Mouse (Mus musculus) CH12F3 (cell line): ENCODE data around the gene Snx29.

Experiments used
- in situ Hi-C: fragments of 300-500 bp; cut with MboI; formaldehyde crosslinking; loops from 2 replicates; pipeline ENCODE4 v1.14.3; 2020; ENCODE audit warnings: low sequenced_read_pairs

Snx29 gene

DNA sequence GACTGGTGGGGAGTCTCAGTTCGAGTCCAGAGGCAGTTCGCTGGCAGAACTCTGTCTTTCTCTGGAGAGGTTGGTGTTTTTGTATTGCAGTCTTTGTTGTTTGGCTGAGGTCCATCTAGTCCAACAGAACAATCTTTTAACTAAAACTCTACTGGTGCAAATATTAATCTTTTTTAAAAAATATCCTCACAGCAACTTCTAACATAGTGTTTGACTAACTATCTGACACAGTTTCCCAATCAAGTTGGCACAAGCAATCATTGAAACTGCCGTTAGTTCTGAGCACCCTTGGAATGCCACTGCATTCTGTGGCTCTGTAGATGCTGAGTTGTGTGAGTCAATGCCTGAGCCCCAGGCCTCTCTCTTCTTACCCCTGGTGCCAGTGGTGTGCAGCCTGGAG, 82.5 kb downstream of the Snx29 start:
- in situ Hi-C loops: loop anchor here (25.0 kb wide), 3 partner anchors 93 to 518 kb away; partner anchors contain the start of genes Snx29 and Tnfrsf17

- in situ Hi-C loops: loop anchor here (25.0 kb wide), 3 partner anchors 94 to 519 kb away; partner anchors contain the start of genes Snx29 and Tnfrsf17
Measured at GRCm38 (mm10) chr16:11406201-11406600, 83.5 kb downstream of the Snx29 start.

DNA sequence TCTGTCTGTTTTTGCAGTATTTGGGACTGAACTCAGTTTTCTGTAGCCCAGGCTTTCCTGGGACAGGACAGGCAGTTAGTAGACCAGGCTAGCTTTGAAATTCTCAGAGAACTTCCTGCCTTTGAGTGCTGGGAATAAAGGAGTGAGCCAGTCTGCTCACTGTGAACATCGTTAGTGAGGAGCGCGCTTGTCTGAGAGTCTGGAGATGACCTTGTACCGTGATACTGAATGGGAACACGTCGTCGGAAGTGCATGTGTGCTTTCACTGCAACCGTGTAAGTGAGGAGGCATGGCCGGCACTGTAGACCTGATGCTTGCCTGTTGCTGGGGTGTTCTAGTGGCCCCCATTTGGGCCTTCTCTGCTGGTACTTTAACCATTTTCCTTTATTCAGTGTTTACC, 83.9 kb downstream of the Snx29 start:
- in situ Hi-C loops: loop anchor here (25.0 kb wide), 3 partner anchors 94 to 519 kb away; partner anchors contain the start of genes Snx29 and Tnfrsf17

DNA sequence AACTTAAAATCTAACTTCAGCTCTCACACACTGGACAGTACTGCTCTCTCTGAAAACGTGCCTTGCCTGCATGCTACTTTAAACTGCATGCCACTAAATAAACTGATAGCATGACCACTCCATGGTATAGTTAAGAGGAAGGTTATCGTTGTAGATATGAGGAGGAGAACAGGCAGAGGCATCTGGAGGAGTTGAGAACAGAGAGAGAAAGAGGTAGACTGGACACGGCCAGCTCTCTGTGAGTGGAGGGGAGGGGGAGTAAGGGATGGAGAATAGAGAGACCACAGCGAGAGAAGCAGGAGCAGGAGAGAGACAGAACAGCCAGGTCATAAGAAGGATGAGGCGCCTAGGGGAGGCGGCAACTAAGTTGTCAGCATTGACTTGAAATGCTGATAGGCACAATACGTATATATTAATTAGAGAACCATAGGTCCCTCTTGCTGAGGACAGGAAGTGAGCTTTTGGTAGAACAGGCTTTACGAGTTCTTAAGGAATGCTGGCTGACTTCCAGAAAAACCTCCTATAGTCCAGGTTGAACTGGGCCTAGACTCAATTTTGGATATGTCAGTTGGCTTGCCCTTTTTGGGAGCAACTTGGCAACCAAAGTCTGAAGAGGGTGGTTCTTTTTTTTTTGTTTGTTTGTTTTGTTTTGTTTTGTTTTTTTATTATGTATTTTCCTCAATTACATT, 85.4 kb downstream of the Snx29 start:
- in situ Hi-C loops: loop anchor here (25.0 kb wide), 3 partner anchors 96 to 521 kb away; partner anchors contain the start of genes Snx29 and Tnfrsf17

DNA sequence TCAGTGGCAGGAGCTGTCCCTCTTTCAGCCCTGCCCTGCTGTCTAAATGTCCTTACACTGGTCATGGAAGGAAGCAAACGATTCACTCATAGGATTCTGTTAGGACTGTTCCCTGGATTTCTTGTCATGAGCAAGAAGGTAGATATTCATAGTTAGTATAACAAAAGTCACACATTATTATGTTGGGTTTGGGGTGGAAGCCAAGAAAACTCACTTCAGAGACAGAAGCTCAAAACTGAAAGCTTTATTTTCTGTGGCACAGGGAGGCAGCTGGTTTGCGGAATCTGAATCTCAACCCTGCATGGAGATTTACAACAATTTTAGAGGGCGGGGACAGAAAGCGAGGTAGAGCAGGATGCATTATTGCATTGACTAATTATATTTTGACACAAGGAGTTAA, 86.0 kb downstream of the Snx29 start:
- in situ Hi-C loops: loop anchor here (25.0 kb wide), 3 partner anchors 96 to 521 kb away; partner anchors contain the start of genes Snx29 and Tnfrsf17

- in situ Hi-C loops: loop anchor here (25.0 kb wide), 3 partner anchors 102 to 527 kb away; partner anchors contain the start of genes Snx29 and Tnfrsf17
Measured at GRCm38 (mm10) chr16:11414631-11415030, 91.9 kb downstream of the Snx29 start.

- in situ Hi-C loops: loop anchor here (25.0 kb wide), 3 partner anchors 106 to 531 kb away; partner anchors contain the start of genes Snx29 and Tnfrsf17
Measured at GRCm38 (mm10) chr16:11418183-11418588, 95.5 kb downstream of the Snx29 start.

DNA sequence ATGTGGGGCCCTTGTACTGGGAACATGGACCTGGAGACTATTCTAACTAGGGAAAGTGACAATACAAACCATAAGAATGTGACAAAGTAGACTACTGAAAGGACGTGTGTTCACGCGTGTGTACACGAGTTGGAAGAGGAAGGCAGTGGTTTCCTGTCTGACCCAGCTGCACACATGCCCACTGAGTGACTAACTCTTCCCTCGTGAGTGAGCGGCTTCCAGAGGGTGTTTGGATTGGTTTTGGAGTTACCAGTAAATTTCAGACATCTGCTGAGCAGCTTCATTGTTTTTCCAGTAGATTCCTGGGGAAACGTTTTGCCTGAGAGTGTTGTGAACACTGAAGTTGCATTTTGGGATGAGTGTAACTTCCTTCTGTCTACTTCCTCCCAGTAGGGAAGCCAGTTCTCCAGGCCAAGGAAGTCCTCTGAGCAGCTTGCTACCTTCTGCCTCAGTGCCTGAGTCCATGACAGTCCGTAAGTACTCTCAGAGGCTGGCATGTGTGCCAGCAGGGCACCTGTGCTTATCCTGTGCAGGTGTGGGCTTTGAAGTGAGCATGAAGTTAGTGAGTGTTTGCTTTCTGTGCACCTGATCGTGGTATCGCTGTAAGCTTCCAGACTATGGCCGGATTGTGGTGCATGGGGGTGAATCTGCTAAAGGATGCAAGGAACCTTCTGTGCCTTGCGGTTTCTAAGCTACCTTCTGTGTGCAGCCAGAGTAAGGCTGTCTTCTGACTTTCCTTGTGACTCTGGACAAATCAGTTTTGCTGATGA, 97.8 kb downstream of the Snx29 start:
- in situ Hi-C loops: loop anchor here (25.0 kb wide), 3 partner anchors 108 to 533 kb away; partner anchors contain the start of genes Snx29 and Tnfrsf17

- in situ Hi-C loops: loop anchor here (25.0 kb wide), 3 partner anchors 110 to 535 kb away; partner anchors contain the start of genes Snx29 and Tnfrsf17
Measured at GRCm38 (mm10) chr16:11422165-11422564, 99.5 kb downstream of the Snx29 start.

- in situ Hi-C loops: loop anchor here (25.0 kb wide), 3 partner anchors 111 to 536 kb away; partner anchors contain the start of genes Snx29 and Tnfrsf17
Measured at GRCm38 (mm10) chr16:11422889-11423610, 100.3 kb downstream of the Snx29 start.

DNA sequence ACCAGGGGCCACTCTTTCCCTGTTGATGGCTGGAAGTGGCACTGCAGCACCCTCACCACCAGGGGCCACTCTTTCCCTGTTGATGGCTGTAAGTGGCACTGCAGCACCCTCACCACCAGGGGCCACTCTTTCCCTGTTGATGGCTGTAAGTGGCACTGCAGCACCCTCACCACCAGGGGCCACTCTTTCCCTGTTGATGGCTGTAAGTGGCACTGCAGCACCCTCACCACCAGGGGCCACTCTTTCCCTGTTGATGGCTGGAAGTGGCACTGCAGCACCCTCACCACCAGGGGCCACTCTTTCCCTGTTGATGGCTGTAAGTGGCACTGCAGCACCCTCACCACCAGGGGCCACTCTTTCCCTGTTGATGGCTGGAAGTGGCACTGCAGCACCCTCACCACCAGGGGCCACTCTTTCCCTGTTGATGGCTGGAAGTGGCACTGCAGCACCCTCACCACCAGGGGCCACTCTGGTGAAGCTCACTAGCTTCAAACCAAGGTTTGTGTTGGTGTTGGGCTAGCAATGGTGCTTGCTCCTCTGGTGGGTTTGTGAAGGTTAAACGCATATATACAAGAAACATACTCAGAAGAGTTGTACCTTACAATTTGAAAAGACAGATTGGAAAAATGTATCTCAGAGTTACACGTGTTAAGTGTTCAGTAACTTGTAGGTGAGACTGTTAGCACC, 101.0 kb downstream of the Snx29 start:
- in situ Hi-C loops: loop anchor here (25.0 kb wide), 3 partner anchors 111 to 536 kb away; partner anchors contain the start of genes Snx29 and Tnfrsf17

GRCm38 (mm10) chr16:11424568-11425145, 101.9 kb downstream of the Snx29 start:
- in situ Hi-C loops: loop anchor here (25.0 kb wide), 3 partner anchors 112 to 537 kb away; partner anchors contain the start of genes Snx29 and Tnfrsf17

DNA sequence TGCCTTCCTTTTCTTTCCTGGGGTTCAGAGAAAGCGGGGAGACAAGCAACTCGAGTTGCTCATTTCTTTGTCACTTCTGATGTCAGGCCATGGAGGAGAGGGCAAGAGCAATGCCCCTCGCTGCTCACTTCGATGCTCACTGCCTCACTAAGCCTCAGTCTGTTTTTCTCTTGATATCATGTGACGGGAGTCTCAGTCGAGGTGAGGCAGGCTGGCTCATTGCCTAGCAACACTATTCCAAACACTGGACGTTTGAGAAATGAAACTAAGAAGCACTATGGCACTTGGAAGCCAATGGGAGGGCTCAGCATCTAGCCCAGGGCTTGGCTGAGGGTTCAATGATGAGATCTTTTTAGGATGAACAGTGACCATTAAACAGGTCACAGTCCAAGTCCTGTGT, 102.6 kb downstream of the Snx29 start:
- in situ Hi-C loops: no loop called here

DNA sequence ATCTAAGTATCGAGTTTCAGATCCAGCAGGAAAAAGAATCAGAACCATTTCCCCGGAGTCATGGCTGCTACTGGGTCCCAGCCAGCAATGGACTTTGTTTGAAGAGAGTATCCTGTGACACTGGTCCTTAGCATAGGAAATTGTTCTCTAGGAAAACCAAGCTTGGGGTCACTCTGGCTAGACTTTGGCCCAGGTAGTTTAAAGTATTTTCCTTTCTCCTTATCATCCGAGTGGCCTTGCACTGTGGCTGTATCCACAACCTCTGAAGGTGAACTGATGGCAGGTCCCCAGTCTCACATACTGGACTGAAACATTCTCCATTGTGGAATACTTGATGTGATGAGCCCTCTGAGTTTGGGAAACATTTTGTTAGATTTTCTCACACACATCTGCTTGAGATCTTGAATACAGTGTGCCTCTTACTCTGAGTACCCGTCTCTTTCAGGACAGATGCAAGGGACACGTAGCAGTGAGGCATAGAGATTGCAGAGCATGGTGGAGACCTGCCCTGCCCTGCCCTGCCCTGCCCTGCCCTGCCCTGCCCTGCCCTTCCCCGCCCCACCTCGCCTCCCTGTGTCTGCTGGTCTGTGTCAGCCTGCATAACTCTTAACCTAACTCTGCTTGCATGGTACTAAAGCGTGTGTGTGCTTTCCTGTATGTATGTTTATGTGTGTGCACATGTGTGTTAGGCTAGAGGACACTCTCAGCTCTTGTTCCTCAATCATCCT, 104.3 kb downstream of the Snx29 start:
- in situ Hi-C loops: no loop called here

DNA sequence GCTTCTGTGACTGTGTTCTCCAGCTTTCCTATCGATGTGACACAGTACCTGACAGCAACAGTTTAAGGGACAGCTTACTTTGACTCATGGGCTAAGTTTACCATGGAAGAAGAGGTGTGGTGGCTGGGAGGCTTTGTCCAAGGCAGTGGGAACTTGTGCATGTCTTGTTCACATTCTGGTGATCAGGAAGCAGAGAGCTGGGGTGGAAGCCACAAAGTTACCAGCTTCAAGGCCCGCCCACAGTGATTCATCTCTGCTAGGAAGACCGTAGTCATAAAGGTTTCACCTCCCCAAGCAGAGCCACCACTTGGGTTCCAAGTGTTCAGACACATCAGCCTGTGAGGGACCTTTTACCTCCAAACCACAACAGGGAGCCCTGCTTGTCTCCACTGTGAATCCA, 107.1 kb downstream of the Snx29 start:
- in situ Hi-C loops: no loop called here

DNA sequence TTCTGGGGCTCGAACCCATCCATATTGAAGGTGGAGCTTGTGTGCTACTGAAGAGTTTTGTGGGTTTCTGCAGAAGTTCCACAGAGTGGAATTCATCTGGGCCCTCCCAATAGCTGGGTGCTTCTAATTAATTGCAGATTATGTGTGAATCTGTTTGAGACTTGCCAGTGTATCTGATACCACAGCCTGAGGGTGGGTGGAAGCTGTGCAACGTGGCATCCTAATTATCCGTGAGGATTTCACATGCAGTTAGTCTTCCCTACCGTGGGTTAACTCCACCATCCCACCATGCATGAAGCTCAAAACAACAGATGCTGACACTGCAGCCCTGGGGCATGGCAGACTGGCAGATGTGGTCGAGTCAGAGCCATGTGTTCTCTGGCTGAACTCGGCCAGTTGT, 107.8 kb downstream of the Snx29 start:
- in situ Hi-C loops: no loop called here

- in situ Hi-C loops: no loop called here
Measured at GRCm38 (mm10) chr16:11433779-11434178, 111.1 kb downstream of the Snx29 start.

- in situ Hi-C loops: no loop called here
Measured at GRCm38 (mm10) chr16:11437641-11438040, 114.9 kb downstream of the Snx29 start.

GRCm38 (mm10) chr16:11439417-11439816, 116.7 kb downstream of the Snx29 start:
- in situ Hi-C loops: no loop called here
